Mouse (Mus musculus): Measurements from ENCODE around the gene Deaf1. TPM values are rescaled to one million over a fixed set of nuclear protein-coding genes. Genes with fewer than 3 reads are reported as not detected.
"Not testable (repeated sequence)": the region's sequence is repeated elsewhere in the genome, so short reads cannot be mapped to it uniquely, and the experiment has no call there.

Deaf1 gene
- polyA plus RNA-seq, 1 experiment, result 22.7 TPM

DNA sequence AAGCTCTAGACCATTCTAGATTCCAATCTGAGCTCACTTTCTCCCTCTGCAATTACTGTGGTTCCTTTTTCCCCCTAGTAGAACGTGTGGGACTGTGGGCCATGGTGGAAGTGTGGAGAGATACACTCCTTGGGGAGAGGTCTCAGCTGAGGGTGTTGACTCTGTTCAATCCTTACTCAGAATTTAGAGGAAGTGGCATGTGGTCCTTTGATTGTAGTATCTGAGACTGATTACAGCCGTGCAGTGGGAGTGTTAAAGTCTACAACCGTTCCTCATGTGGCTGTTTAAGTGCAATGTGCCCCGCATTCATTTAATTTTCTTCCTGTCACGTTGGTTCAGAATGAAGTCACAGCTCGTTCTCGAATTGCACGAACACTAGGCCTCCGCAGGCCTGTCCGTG is 71.3 kb downstream of the Deaf1 start:
- 92% methylated on average over 10 of the region's 10 CpGs for WGBS

GRCm38 (mm10) chr7:141250486-141250885 is 77.0 kb downstream of the Deaf1 start:
- 63% methylated on average over 4 of the region's 4 CpGs for WGBS

More for the DNA sequence above, 71.3 kb downstream of the Deaf1 start:
- Histone ChIP-seq H3K4me3 (replicated peaks; ENCODE audit: extremely low read depth, low read depth, low read length) (no peak overlapping the region), H3K4me1 (ENCODE audit: control insufficient read depth, insufficient read depth, low read length) (no peaks in the 10 kb centered on the region)
- DNase-seq, result no peak
- TF ChIP-seq CTCF (IDR thresholded peaks at IDR 0.05; ENCODE audit: insufficient read depth, low read length), result no peak
- TF ChIP-seq POLR2A (IDR thresholded peaks at IDR 0.05; ENCODE audit: borderline replicate concordance, extremely low read depth, low read depth, low read length), result no peak

More at GRCm38 (mm10) chr7:141250486-141250885, 77.0 kb downstream of the Deaf1 start:
- not testable (repeated sequence) for DNase-seq; H3K4me3 ChIP-seq (replicated peaks; ENCODE audit: extremely low read depth, low read depth, low read length); H3K4me1 ChIP-seq (ENCODE audit: control insufficient read depth, insufficient read depth, low read length)

Other genes with a start within 250 kb of the Deaf1 start
- gene Pkp3, start 249.5 kb downstream of the Deaf1 start, polyA plus RNA-seq (2012; rRNA removed), result 23.8 and 47.7 TPM in 2 replicates
- 40.5 and 40.6 TPM in 2 replicates for gene Sigirr, start 227.1 kb downstream of the Deaf1 start, polyA plus RNA-seq (2012; rRNA removed)
- gene Ano9, start 209.9 kb downstream of the Deaf1 start, polyA plus RNA-seq (2012; rRNA removed), result 2.8 and 10.7 TPM in 2 replicates
- gene Ptdss2, start 205.3 kb downstream of the Deaf1 start, polyA plus RNA-seq (2012; rRNA removed), result 22.9 and 24.1 TPM in 2 replicates
- 128 and 195 TPM in 2 replicates for gene Rnh1, start 154.8 kb downstream of the Deaf1 start, polyA plus RNA-seq (2012; rRNA removed)
- gene Hras, start 133.7 kb downstream of the Deaf1 start, polyA plus RNA-seq (2012; rRNA removed), result 77.3 and 91.5 TPM in 2 replicates
- 15.8 TPM in 2 replicates for gene Lrrc56, start 133.5 kb downstream of the Deaf1 start, polyA plus RNA-seq (2012; rRNA removed)
- 4.4 and 5.6 TPM in 2 replicates for gene Lmntd2, start 113.6 kb downstream of the Deaf1 start, polyA plus RNA-seq (2012; rRNA removed)
- gene Rassf7, start 111.8 kb downstream of the Deaf1 start, polyA plus RNA-seq (2012; rRNA removed), result 87.1 and 92.9 TPM in 2 replicates
- gene Phrf1, start 98.9 kb downstream of the Deaf1 start, polyA plus RNA-seq (2012; rRNA removed), result 18.9 and 22.5 TPM in 2 replicates
- 48.8 and 49.7 TPM in 2 replicates for gene Irf7, start 61.2 kb downstream of the Deaf1 start, polyA plus RNA-seq (2012; rRNA removed)
- gene Cdhr5, start 50.9 kb downstream of the Deaf1 start, polyA plus RNA-seq (2012; rRNA removed), result 0.11 and 1.5 TPM in 2 replicates
- not detected in 2 replicates for gene Sct, start 48.6 kb downstream of the Deaf1 start, polyA plus RNA-seq (2012; rRNA removed)
- gene Drd4, start 35.7 kb downstream of the Deaf1 start, polyA plus RNA-seq (2012; rRNA removed), result not detected in 2 replicates
- gene Tmem80, start within 50 bp of the Deaf1 start, polyA plus RNA-seq (2012; rRNA removed), result 37.2 and 49.2 TPM in 2 replicates
- gene Eps8l2, start 11.2 kb upstream of the Deaf1 start, polyA plus RNA-seq (2012; rRNA removed), result 112 and 143 TPM in 2 replicates
- 145 and 204 TPM in 2 replicates for gene Taldo1, start 64.5 kb upstream of the Deaf1 start, polyA plus RNA-seq (2012; rRNA removed)
- gene Gatd1, start 86.4 kb upstream of the Deaf1 start, polyA plus RNA-seq (2012; rRNA removed), result 57.1 and 64.8 TPM in 2 replicates
- gene Cend1, start 101.8 kb upstream of the Deaf1 start, polyA plus RNA-seq (2012; rRNA removed), result 0.38 and 0.56 TPM in 2 replicates
- 47.3 and 48.6 TPM in 2 replicates for gene Slc25a22, start 110.2 kb upstream of the Deaf1 start, polyA plus RNA-seq (2012; rRNA removed)
- 6.7 and 7.1 TPM in 2 replicates for gene Pidd1, start 116.3 kb upstream of the Deaf1 start, polyA plus RNA-seq (2012; rRNA removed)
- gene Rplp2, start 119.7 kb upstream of the Deaf1 start, polyA plus RNA-seq (2012; rRNA removed), result 415 and 591 TPM in 2 replicates
- gene Pnpla2, start 127.5 kb upstream of the Deaf1 start, polyA plus RNA-seq (2012; rRNA removed), result 289 and 356 TPM in 2 replicates
- gene Cracr2b, start 133.4 kb upstream of the Deaf1 start, polyA plus RNA-seq (2012; rRNA removed), result 177 and 239 TPM in 2 replicates
- 537 and 555 TPM in 2 replicates for gene Cd151, start 139.7 kb upstream of the Deaf1 start, polyA plus RNA-seq (2012; rRNA removed)
- 29.0 and 30.9 TPM in 2 replicates for gene Polr2l, start 147.4 kb upstream of the Deaf1 start, polyA plus RNA-seq (2012; rRNA removed)
- 91.1 and 150 TPM in 2 replicates for gene Tspan4, start 147.6 kb upstream of the Deaf1 start, polyA plus RNA-seq (2012; rRNA removed)
- gene Chid1, start 212.2 kb upstream of the Deaf1 start, polyA plus RNA-seq (2012; rRNA removed), result 19.6 and 20.4 TPM in 2 replicates
- 46.3 and 58.1 TPM in 2 replicates for gene Ap2a2, start 234.5 kb upstream of the Deaf1 start, polyA plus RNA-seq (2012; rRNA removed)

Data from lung, adult 2 months (tissue).